15 mouse cellular contexts compared by ENCODE assay signal in genomic region chr5:115987284-115987683, GRCm38 (mm10).
"Had no signal": no experiment of that assay in that cellular context is flagged by ENCODE, and none has a peak within 500 bp of the region (broad histone marks: within the 10 kb centered on the region; RNA-seq: fewer than 3 reads in every experiment).

No protein-coding gene starts in this region.

- H3K4me3 ChIP-seq: neural tube, embryonic 12.5 days; neural tube, embryonic 13.5 days; neural tube, embryonic 15.5 days; stomach, embryonic 15.5 days had no signal

- H3K4me2 ChIP-seq: neural tube, embryonic 12.5 days; neural tube, embryonic 13.5 days; neural tube, embryonic 15.5 days; stomach, embryonic 15.5 days had no signal

- H3K9ac ChIP-seq: neural tube, embryonic 12.5 days; neural tube, embryonic 13.5 days; neural tube, embryonic 15.5 days; stomach, embryonic 15.5 days had no signal

- H3K4me1 ChIP-seq: neural tube, embryonic 12.5 days; neural tube, embryonic 15.5 days; stomach, embryonic 15.5 days had no signal

- H3K27ac ChIP-seq: neural tube, embryonic 12.5 days; neural tube, embryonic 13.5 days; neural tube, embryonic 15.5 days; stomach, embryonic 15.5 days; stomach, postnatal 0 days had no signal

- H3K9me3 ChIP-seq: stomach, embryonic 15.5 days had no signal

- DNase-seq: retina, postnatal 1 day; right cerebral cortex, postnatal 14 days; right cerebral cortex, postnatal 4 days; spleen, adult 18-20 months; thymus, adult 18-20 months; thymus, adult 2 months; thymus, postnatal 14 days; thymus, postnatal 25 days; thymus, postnatal 36 days; thymus, postnatal 4 days had no signal

- H3K27me3 ChIP-seq: neural tube, embryonic 12.5 days; neural tube, embryonic 13.5 days; neural tube, embryonic 15.5 days; stomach, embryonic 15.5 days had no signal
